Mouse (Mus musculus): ENCODE results near the gene Spen.
A peak's percentile ranks its signal among the peaks of the same experiment; 100 is the strongest.

Gene Spen

GRCm38 (mm10) chr4:141526936-141527650 lies 11.3 kb downstream of the Spen start:
- no peak for DNase-seq

GRCm38 (mm10) chr4:141525940-141526339 lies 12.5 kb downstream of the Spen start:
- DNase-seq: no peak

DNA sequence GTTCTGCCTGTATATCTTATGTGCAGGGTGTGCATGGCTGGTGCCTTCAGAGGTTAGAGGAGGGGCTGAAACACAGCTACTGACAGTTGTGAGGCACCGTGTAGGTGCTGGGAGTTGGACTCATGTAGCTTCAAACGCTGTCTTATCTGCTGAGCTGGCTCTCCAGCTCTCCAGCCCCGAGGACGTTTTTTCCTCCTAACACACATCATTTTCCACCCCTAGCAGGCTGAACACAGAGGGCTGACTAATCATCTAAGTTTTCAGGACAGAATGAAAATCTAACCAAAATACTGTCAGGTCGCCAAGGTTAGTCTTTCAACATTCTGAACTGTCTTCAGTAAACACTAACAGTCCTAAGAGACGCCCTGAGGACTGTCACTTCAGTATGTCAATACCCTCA lies 13.7 kb downstream of the Spen start:
- no peak for DNase-seq

DNA sequence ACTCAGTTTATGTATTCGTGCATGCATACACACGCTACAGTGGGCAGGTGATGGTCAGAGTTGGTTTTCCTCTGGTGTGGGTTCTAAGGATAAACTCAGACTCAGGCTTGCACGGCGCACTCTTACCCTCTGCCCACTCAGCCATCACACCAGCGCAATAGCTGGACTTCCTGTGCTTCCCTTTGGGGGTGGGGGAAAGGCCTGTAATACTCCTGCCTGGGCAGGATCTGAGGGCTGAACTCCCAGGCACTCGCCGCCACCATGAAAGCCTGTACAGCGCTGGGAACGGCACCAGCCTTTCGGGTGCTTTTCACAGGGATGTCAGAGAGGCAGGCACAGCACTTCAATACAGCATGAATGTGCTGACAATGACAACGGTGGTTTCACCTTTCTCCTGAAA lies 15.3 kb downstream of the Spen start:
- peak; percentile 49 for DNase-seq

DNA sequence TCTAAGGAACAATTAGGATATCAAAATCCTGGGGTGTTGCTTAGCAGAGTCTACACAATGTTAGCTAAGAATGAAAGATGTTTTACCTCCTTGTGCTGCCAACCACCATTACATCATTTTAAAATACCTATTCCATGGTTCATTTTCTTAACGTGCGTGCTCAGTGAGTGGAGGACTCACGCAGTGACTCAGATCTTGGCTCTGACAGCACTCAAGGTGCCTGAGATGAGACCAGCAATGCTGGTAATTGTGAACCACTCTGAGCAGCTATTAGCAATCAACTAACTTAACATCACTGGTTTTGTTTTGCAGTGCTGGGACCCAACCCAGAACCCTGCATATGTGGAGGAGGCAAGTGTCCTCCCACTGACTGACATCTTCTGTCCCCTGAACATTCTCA lies 20.0 kb downstream of the Spen start:
- no peak for DNase-seq

DNA sequence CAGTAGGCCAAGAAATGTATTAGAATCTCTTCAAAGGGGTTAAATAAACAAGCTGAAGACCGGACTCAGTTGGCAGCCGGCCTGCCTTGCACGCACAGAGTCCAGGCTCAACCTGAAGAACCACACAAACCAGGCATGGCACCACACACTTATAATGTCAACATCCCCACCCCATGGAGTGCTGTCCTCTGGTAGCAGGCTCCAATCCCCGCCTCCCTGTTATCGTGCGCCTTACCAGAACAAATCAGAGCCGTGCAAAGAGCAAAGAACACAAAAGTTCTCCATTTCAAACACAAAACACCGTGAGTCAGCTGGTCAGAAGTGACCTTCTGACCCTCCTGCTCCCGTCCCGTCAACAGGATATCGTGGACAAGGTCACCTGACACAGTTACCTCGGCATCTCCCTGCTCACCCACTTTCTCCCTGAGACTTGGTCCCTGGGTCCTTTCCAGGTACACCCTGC lies 24.2 kb downstream of the Spen start:
- DNase-seq: peak; percentile 85

- no peak for DNase-seq
Observed at GRCm38 (mm10) chr4:141512145-141512544, 26.3 kb downstream of the Spen start.

DNA sequence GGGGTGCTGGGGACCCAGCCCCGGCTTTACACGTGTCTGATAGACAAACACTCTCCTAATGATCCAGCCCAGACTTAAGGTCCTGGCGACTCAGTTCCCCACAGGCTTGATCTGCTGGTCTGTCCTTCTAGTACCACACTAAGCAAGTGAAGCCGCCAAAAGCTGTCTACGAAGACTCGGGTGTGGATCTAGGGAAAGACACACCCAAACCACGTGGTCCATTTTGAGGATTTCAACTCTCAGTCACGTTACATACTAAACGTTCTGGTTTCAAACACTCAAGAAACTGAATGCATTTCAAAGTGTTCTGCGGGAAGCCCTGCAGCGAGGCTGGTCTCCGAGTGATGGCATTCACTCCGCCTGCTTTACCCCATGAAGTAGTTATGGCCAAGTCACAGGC lies 27.9 kb downstream of the Spen start:
- no peak for DNase-seq

DNA sequence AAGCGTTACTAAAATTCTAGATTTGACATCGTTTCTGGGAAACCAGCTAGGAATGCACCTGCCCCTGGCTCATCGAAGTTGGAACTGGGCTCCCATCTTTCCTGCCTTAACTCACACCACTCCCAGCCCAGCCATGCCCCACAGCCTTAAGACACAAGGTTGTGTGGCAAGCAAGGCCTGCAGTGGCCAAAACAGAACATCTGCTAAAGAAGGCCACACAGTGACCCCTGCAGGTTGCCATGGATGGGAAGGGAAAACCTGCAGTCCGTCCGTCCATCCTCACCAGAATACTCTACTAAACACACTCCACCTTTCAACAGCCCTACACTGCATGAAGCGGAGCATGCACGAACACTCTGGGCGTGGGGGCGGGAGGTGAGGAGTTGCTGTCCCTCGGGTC lies 31.5 kb downstream of the Spen start:
- peak; percentile 66 for DNase-seq

- peak; percentile 97 for DNase-seq
Observed at GRCm38 (mm10) chr4:141506352-141506751, 32.0 kb downstream of the Spen start.

GRCm38 (mm10) chr4:141505810-141506209 lies 32.6 kb downstream of the Spen start:
- DNase-seq: no peak

- no peak for DNase-seq
Observed at GRCm38 (mm10) chr4:141504471-141504870, 33.9 kb downstream of the Spen start.

GRCm38 (mm10) chr4:141502723-141503122 lies 35.7 kb downstream of the Spen start:
- DNase-seq: no peak

DNA sequence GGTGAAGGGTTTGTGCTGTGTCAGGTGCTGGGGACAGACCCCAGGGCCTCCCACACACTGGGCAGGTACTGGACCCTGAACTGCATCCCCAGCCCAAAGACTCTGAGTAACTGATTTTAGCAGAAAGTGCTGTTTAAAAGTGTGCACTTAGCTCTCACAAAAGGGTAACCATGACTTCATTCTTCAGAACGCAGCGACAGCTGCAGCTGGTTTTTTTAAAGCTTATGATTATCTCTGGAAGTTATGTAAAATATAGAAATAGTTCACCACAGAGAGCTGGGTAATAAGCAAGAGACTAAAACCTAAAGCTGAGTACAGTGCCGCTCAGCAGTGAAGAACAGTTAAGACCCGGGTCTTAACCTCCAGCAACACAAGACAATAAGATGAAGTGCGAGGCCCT lies 37.3 kb downstream of the Spen start:
- no peak for DNase-seq

- DNase-seq: peak; percentile 55
Observed at GRCm38 (mm10) chr4:141500637-141501036, 37.8 kb downstream of the Spen start.

GRCm38 (mm10) chr4:141488670-141489069 lies 49.7 kb downstream of the Spen start:
- DNase-seq: no peak

GRCm38 (mm10) chr4:141487581-141487980 lies 50.8 kb downstream of the Spen start:
- DNase-seq: no peak

GRCm38 (mm10) chr4:141484071-141484470 lies 54.3 kb downstream of the Spen start:
- DNase-seq: no peak

DNA sequence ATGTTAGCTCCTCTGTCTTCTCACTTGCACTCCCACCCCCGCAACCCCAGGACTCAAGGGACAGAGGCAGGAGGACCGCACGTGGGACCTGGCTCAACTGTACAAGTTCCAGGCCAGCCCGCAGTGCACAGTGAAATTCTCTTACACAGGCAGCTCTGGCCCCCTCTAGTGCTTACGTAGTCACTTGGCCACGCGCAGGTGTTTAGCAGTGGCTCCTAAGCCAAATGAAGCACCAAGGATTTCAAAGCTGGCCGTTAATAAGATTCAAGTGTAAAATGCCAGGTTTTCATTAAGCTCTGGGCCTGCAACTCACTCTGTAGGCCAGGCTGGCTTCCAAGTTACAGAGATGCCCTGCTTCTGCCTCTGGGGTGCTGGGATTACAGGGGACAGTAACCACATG lies 59.0 kb downstream of the Spen start:
- DNase-seq: no peak

DNA sequence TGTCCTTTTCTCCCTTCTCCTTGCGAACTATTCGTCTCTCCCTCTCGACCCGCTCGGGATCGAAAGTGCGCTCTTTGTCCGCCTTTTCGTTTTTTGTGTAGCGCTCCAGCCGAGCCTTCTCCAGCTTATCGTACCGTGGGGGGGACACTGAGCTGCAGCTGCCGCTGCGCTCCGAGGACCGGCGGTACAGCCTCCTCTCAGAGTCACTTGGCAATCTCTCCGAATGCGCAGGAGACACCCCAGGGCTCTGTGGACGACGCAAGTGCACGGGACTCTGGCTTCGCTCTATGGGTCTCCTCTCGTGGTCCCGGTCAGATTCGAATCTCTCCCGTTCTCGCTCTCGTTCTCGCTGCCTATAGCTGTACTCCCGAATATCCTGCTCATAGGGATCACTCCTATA lies 59.6 kb downstream of the Spen start:
- no peak for DNase-seq

DNA sequence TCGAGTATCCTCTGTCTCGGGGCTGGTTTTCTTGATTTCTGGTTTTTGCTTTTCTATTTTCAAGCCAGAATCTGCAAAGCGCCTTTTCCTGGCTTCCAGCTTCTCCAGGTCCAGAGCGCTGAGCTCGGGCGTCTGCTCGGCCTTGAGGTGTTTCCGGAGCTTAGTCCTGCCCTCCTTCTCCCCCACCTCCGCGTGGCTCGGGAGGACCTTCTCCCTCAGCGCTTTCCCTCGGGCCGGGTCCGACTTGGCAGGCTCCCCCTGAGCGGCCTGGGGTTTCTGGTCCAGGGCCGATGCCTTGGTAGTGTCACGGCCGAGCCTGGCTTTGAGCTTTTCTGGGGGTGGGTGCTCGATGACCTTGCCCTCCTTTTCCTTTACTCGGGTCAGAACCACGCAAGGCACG lies 60.2 kb downstream of the Spen start:
- DNase-seq: no peak

GRCm38 (mm10) chr4:141477681-141478102 lies 60.7 kb downstream of the Spen start:
- peak; percentile 46 for DNase-seq

- DNase-seq: no peak
Observed at GRCm38 (mm10) chr4:141474431-141474830, 64.0 kb downstream of the Spen start.

DNA sequence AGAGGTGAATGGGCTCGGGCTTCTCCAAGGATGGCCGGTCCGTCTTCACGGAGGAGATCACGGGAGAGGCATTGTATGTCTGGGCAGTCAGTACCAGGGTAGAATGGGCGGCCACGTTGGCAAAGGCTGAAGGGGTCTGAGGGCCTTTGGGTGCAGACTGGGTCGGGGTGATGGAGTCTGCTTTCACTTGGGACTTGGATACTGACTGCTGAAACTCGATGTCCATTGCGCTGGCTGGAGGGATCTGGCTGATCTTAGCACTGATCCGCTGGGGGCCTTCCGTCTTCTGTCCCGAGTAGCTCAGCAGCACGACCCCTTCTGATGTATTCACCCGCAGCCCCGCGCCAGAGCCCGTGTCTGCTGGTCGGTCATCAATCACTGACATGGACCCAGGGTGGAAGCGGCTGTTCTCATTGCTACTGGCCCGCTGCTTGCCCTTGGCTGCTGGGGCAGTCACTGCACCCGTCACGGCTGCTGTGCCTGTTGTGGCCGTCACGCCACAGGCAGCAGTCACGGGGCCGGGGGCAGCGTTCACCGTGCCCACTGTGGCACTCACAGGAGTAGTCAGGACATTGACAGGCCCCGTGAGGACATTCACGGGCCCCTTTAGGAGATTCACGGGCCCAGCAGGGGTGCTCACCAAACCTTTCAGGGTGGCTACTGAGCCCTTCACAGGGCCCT lies 65.6 kb downstream of the Spen start:
- DNase-seq: no peak

GRCm38 (mm10) chr4:141471491-141471890 lies 66.9 kb downstream of the Spen start:
- DNase-seq: no peak

Data from kidney, adult 9 months (tissue).